Mouse (Mus musculus) thymus, postnatal 14 days (tissue): Measurements from ENCODE around the gene Dnajb1.
A peak's percentile ranks its signal among the peaks of the same experiment; 100 is the strongest.
"Not testable (repeated sequence)": the region's sequence is repeated elsewhere in the genome, so short reads cannot be mapped to it uniquely, and the experiment has no call there.

Experiments used
- DNase-seq: peaks from one replicate; pipeline ENCODE4 v3.0.0; 2021

Gene Dnajb1

GRCm38 (mm10) chr8:83607661-83608397, at the start of gene Dnajb1, which contains the start of gene Tecr:
TSS of gene Dnajb1 (plus strand) at chr8:83608193.
TSS of gene Tecr (minus strand) at chr8:83607971.
- DNase-seq: peak; percentile 100

- no peak for DNase-seq
Observed at GRCm38 (mm10) chr8:83562669-83563068, 45.3 kb upstream of the Dnajb1 start.

- no peak for DNase-seq
Observed at GRCm38 (mm10) chr8:83563246-83563645, 44.7 kb upstream of the Dnajb1 start.

- DNase-seq: peak; percentile 54
Observed at GRCm38 (mm10) chr8:83565731-83566375, 42.1 kb upstream of the Dnajb1 start.

- peak; percentile 96 for DNase-seq
Observed at GRCm38 (mm10) chr8:83566469-83567395, 41.3 kb upstream of the Dnajb1 start, which contains the start of gene Ndufb7. TSS of gene Ndufb7 (plus strand) at chr8:83566671.

- no peak for DNase-seq
Observed at GRCm38 (mm10) chr8:83567668-83568067, 40.3 kb upstream of the Dnajb1 start.

GRCm38 (mm10) chr8:83568128-83568527, 39.9 kb upstream of the Dnajb1 start:
- DNase-seq: no peak

- no peak for DNase-seq
Observed at GRCm38 (mm10) chr8:83568755-83569154, 39.2 kb upstream of the Dnajb1 start.

- no peak for DNase-seq
Observed at GRCm38 (mm10) chr8:83569165-83569564, 38.8 kb upstream of the Dnajb1 start.

GRCm38 (mm10) chr8:83570272-83571000, 37.6 kb upstream of the Dnajb1 start:
- no peak for DNase-seq

GRCm38 (mm10) chr8:83571001-83571340, 37.0 kb upstream of the Dnajb1 start:
- DNase-seq: not testable (repeated sequence)

- DNase-seq: no peak
Observed at GRCm38 (mm10) chr8:83571791-83572190, 36.2 kb upstream of the Dnajb1 start.

- DNase-seq: no peak
Observed at GRCm38 (mm10) chr8:83572246-83572812, 35.7 kb upstream of the Dnajb1 start.

GRCm38 (mm10) chr8:83573140-83573875, 34.7 kb upstream of the Dnajb1 start:
- DNase-seq: peak; percentile 77

GRCm38 (mm10) chr8:83574631-83575315, 33.2 kb upstream of the Dnajb1 start:
- no peak for DNase-seq

GRCm38 (mm10) chr8:83575561-83576515, 32.2 kb upstream of the Dnajb1 start:
- no peak for DNase-seq

GRCm38 (mm10) chr8:83576516-83576895, 31.5 kb upstream of the Dnajb1 start:
- DNase-seq: no peak

- DNase-seq: no peak
Observed at GRCm38 (mm10) chr8:83576921-83577320, 31.1 kb upstream of the Dnajb1 start.

GRCm38 (mm10) chr8:83577384-83577791, 30.6 kb upstream of the Dnajb1 start:
- DNase-seq: peak; percentile 1
